Mouse (Mus musculus): ENCODE measurements at regions not wholly inside any gene's neighbourhood (a gene's known extent, or its start where the extent isn't known, plus 50 kb on each side); places are given as distances from the start of the nearest gene placed in this dataset.

GRCm38 (mm10) chr7:144996847-144997246 lies 57.1 kb upstream of the Ccnd1 start:
- TF ChIP-seq CTCF (conservative IDR thresholded peaks at IDR 0.05 in 1 of 2, IDR thresholded peaks at IDR 0.05 in 1 of 2; ENCODE audit: low read depth in 2 of 2, low read length in 2 of 2) = no peak
- TF ChIP-seq USF1 (IDR thresholded peaks at IDR 0.05; ENCODE audit: low read depth, low read length) = no peak
- no peak for TF ChIP-seq MAZ (IDR thresholded peaks at IDR 0.05; ENCODE audit: low read depth, low read length)
- TF ChIP-seq EP300 (IDR thresholded peaks at IDR 0.05; ENCODE audit: low read length) = no peak
- no peak for TF ChIP-seq NELFE (IDR thresholded peaks at IDR 0.05; ENCODE audit: low read depth, low read length)
- no peak for TF ChIP-seq GABPA (IDR thresholded peaks at IDR 0.05; ENCODE audit: insufficient replicate concordance, low read depth, low read length)
- no peak for TF ChIP-seq POLR2A (IDR thresholded peaks at IDR 0.05; ENCODE audit: low read depth, low read length)
- no peak for TF ChIP-seq TCF12 (IDR thresholded peaks at IDR 0.05; ENCODE audit: low read depth, low read length)
- no peak for TF ChIP-seq ETS1 (conservative IDR thresholded peaks at IDR 0.05; ENCODE audit: low read depth, low read length)
- TF ChIP-seq RCOR1 (conservative IDR thresholded peaks at IDR 0.05; ENCODE audit: low read depth, low read length) = no peak
- no peak for TF ChIP-seq ZC3H11A (IDR thresholded peaks at IDR 0.05; ENCODE audit: low read depth, low read length)
- no peak for TF ChIP-seq BHLHE40 (IDR thresholded peaks at IDR 0.05; ENCODE audit: low read depth, low read length)
